ENCODE assay signal across 24 mouse cellular contexts in the genomic region with DNA sequence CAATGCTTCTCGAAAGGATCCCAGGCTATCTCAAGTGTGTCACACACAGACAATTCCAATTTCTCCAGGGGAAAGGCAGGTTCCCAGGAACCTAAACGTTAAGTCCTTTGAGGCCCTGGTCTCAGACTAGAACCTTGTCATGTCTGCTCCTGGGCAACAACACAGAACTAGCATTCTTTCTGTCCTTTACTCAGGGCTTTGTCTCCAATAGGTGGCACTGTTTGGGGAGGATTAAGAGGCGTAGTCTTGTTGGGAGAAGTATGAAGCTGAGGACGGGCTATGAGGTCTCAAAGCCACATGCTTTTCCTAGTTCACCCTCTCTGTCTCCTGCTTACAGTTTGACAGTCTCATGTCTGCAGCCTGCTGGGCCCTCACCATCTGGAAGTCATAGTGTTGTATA. TPM values are rescaled to one million over a fixed set of nuclear protein-coding genes. Genes with fewer than 3 reads are reported as not detected.
DNase-seq lines count a peak whose midpoint lies in the region; ATAC-seq and TF ChIP-seq lines count a peak whose summit lies in the region.
"Had no signal": no experiment of that assay in that cellular context is flagged by ENCODE, and none has a peak within 500 bp of the region (broad histone marks: within the 10 kb centered on the region; RNA-seq: fewer than 3 reads in every experiment).

No protein-coding gene starts in this region.

- peaks cover 5% of the 10 kb centered on the region for H3K4me1 ChIP-seq in heart, postnatal 0 days (ENCODE audit: control insufficient read depth, insufficient read depth)
- peaks cover 0 to 1% of the 10 kb centered on the region in 2 experiments; a peak in 1 of 4 replicates for H3K4me1 ChIP-seq in liver, embryonic 14.5 days (replicated peaks; ENCODE audit: control insufficient read depth in 2 of 2, insufficient read depth in 2 of 2, low read length in 1 of 2)
- H3K4me1 ChIP-seq in MEL (ENCODE audit: control insufficient read depth in 1 of 2, insufficient read depth in 2 of 2, low read length in 2 of 2): no peaks in the 10 kb centered on the region

- no peak for TF ChIP-seq EP300 in heart, postnatal 0 days (IDR thresholded peaks at IDR 0.05; ENCODE audit: low read depth)
- no peak for TF ChIP-seq EP300 in liver, embryonic 14.5 days (IDR thresholded peaks at IDR 0.05; ENCODE audit: low read depth)
- no peak for TF ChIP-seq EP300 in MEL (IDR thresholded peaks at IDR 0.05; ENCODE audit: low read depth in 1 of 2, low read length in 2 of 2)

- H3K9ac ChIP-seq in heart, postnatal 0 days (replicated peaks; ENCODE audit: low read depth, low read length): no peak overlapping the region
- no peak overlapping the region for H3K9ac ChIP-seq in liver, embryonic 14.5 days (replicated peaks)
- no peak overlapping the region for H3K9ac ChIP-seq in MEL (ENCODE audit: control insufficient read depth, low read depth, low read length, poor library complexity, severe bottlenecking)
- H3K9ac ChIP-seq: embryonic facial prominence, embryonic 13.5 days; heart, embryonic 12.5 days; limb, embryonic 15.5 days had no signal

- no peak; the same call in 1 of the 2 replicates for TF ChIP-seq RAD21 in MEL (IDR thresholded peaks at IDR 0.05; ENCODE audit: low read depth, low read length)

- H3K27ac ChIP-seq in heart, postnatal 0 days (ENCODE audit: low read depth): no peak overlapping the region
- H3K27ac ChIP-seq in liver, embryonic 14.5 days: no peak overlapping the region
- H3K27ac ChIP-seq in MEL (ENCODE audit: control insufficient read depth, low read depth, low read length): no peak overlapping the region
- H3K27ac ChIP-seq: embryonic facial prominence, embryonic 13.5 days; hindbrain, postnatal 0 days; limb, embryonic 10.5 days; limb, embryonic 15.5 days had no signal

- TF ChIP-seq POLR2A in MEL (IDR thresholded peaks at IDR 0.05; ENCODE audit: control insufficient read depth in 1 of 2, insufficient read depth in 1 of 2, low read depth in 1 of 2, low read length in 2 of 2, poor library complexity in 1 of 2): no peak

- no peak for TF ChIP-seq CTCF in heart, postnatal 0 days (IDR thresholded peaks at IDR 0.05; ENCODE audit: low read depth)
- peak; percentile 25; the same call in 1 of the 2 replicates for TF ChIP-seq CTCF in liver, embryonic 14.5 days (IDR thresholded peaks at IDR 0.05; ENCODE audit: low read depth)
- TF ChIP-seq CTCF in MEL (IDR thresholded peaks at IDR 0.05 in 2 of 3, conservative IDR thresholded peaks at IDR 0.05 in 1 of 3; ENCODE audit: control insufficient read depth in 1 of 3, insufficient read depth in 1 of 3, low read depth in 2 of 3, low read length in 3 of 3, poor library complexity in 1 of 3, severe bottlenecking in 1 of 3): peak in 2 of 3 experiments; percentile 8 to 12; a peak in 1 of 6 replicates

- peak; percentile 4 for DNase-seq in heart, postnatal 0 days (ENCODE audit: low spot score)
- no peak for DNase-seq in heart, adult 18-20 months
- no peak for DNase-seq in liver, embryonic 14.5 days (ENCODE audit: low read depth in 3 of 3, low spot score in 3 of 3)
- no peak for DNase-seq in liver
- peak; percentile 33 for DNase-seq in 3T3-L1 (ENCODE audit: low read depth, low spot score)
- DNase-seq in MEL (ENCODE audit: low read depth, low spot score): no peak
- no peak for DNase-seq in cerebellum, adult 18-20 months
- no peak for DNase-seq in natural killer cell, adult 2 months (ENCODE audit: low spot score in 2 of 2)
- DNase-seq: adrenal gland, postnatal 25 days; B cell, adult 2 months; cerebellum, adult 11-12 months; cerebellum, postnatal 10 days; gastrocnemius, postnatal 10 days; heart, postnatal 10 days; kidney, postnatal 25 days; lung, postnatal 14 days had no signal

- ATAC-seq in heart, postnatal 0 days (ENCODE audit: insufficient read depth, low read depth): no peak
- no peak for ATAC-seq in liver, embryonic 14.5 days (ENCODE audit: insufficient read depth)
- ATAC-seq: forebrain, embryonic 16.5 days; hindbrain, postnatal 0 days; intestine, embryonic 16.5 days had no signal

- H3K36me3 ChIP-seq in heart, postnatal 0 days (replicated peaks; ENCODE audit: control insufficient read depth, insufficient read depth, low read length): peaks cover 83% of the 10 kb centered on the region
- peaks cover 42% of the 10 kb centered on the region for H3K36me3 ChIP-seq in liver, embryonic 14.5 days (replicated peaks; ENCODE audit: control insufficient read depth, insufficient read depth, low read depth)
- H3K36me3 ChIP-seq in MEL (ENCODE audit: control insufficient read depth in 1 of 2, insufficient read depth in 2 of 2, low read length in 2 of 2): peaks cover 0 to 7% of the 10 kb centered on the region in 2 experiments; a peak in 3 of 4 replicates

- no peaks in the 10 kb centered on the region for H3K27me3 ChIP-seq in heart, postnatal 0 days (ENCODE audit: control insufficient read depth, insufficient read depth, low read length)
- H3K27me3 ChIP-seq in liver, embryonic 14.5 days (ENCODE audit: control insufficient read depth, insufficient read depth, low read length): no peaks in the 10 kb centered on the region
- H3K27me3 ChIP-seq in MEL (ENCODE audit: control insufficient read depth in 1 of 2, insufficient read depth in 2 of 2, low read length in 2 of 2): no peaks in the 10 kb centered on the region
- H3K27me3 ChIP-seq: embryonic facial prominence, embryonic 13.5 days; heart, embryonic 12.5 days; limb, embryonic 15.5 days had no signal

- no peak overlapping the region for H3K4me3 ChIP-seq in heart, postnatal 0 days (ENCODE audit: low read depth, low read length)
- no peak overlapping the region for H3K4me3 ChIP-seq in liver, embryonic 14.5 days (ENCODE audit: insufficient read depth in 1 of 2, low read depth in 2 of 2, low read length in 2 of 2)
- H3K4me3 ChIP-seq in MEL (ENCODE audit: control insufficient read depth in 1 of 2, insufficient read depth in 1 of 2, low read depth in 2 of 2, low read length in 2 of 2): no peak overlapping the region
- H3K4me3 ChIP-seq: embryonic facial prominence, embryonic 13.5 days; heart, embryonic 12.5 days; limb, embryonic 10.5 days; limb, embryonic 15.5 days had no signal

- H3K9me3 ChIP-seq in heart, postnatal 0 days (replicated peaks; ENCODE audit: control insufficient read depth, low read length): no peaks in the 10 kb centered on the region
- no peaks in the 10 kb centered on the region for H3K9me3 ChIP-seq in liver, embryonic 14.5 days (ENCODE audit: control insufficient read depth, low read length)
- H3K9me3 ChIP-seq in MEL (replicated peaks; ENCODE audit: insufficient read depth, low read length): no peaks in the 10 kb centered on the region
- H3K9me3 ChIP-seq: embryonic facial prominence, embryonic 13.5 days; heart, embryonic 12.5 days; limb, embryonic 10.5 days; limb, embryonic 15.5 days had no signal

- no peaks in the 10 kb centered on the region for H3K79me2 ChIP-seq in MEL (ENCODE audit: control insufficient read depth, insufficient read depth, low read length, poor library complexity)

- no peak overlapping the region for H3K4me2 ChIP-seq in heart, postnatal 0 days (ENCODE audit: low read depth, low read length)
- H3K4me2 ChIP-seq in liver, embryonic 14.5 days (ENCODE audit: low read depth): no peak overlapping the region
- H3K4me2 ChIP-seq: embryonic facial prominence, embryonic 13.5 days; heart, embryonic 12.5 days; limb, embryonic 15.5 days; midbrain, embryonic 11.5 days had no signal

- 85% methylated on average over 4 of the region's 4 CpGs for WGBS in heart, postnatal 0 days
- WGBS in liver, embryonic 14.5 days (ENCODE audit: insufficient replicate concordance): 80% methylated on average over 4 of the region's 4 CpGs

TF ChIP-seq in MEL, 35 proteins besides CTCF, POLR2A, EP300 and RAD21:
- TF ChIP-seq SMC3 (IDR thresholded peaks at IDR 0.05; ENCODE audit: low read depth, low read length): 0 out of 2 replicates have a peak, but pooled peaks have one; percentile 15
- TF ChIP-seq ZC3H11A (IDR thresholded peaks at IDR 0.05; ENCODE audit: low read depth, low read length): no peak

RNA-seq across cellular contexts. Expression of a gene that starts 6.5 kb away (rescaled TPM):
- 5.4 and 7.8 TPM in 2 replicates for total RNA-seq in heart, postnatal 0 days (2014; rRNA removed; ENCODE audit: low replicate concordance)
- 5.8 and 6.8 TPM in 2 replicates for polyA plus RNA-seq in heart, postnatal 0 days (2015; fragmentation: Nextera tagmentation; extraction: Ambion mirVana)
- total RNA-seq in heart, adult 18-20 months (2021): 1 to 10 TPM; 2.6 to 3.0 TPM
- 1.6 and 2.3 TPM in 2 replicates for polyA plus RNA-seq in liver, embryonic 14.5 days (2012; rRNA removed)
- 2.8 and 2.9 TPM in 2 replicates for polyA plus RNA-seq in liver, embryonic 14.5 days (2014; fragmentation: Nextera tagmentation; extraction: Ambion mirVana)
- 2.1 and 3.3 TPM in 2 replicates for total RNA-seq in MEL (2012; rRNA removed)
- 1 to 10 TPM in 1 of 2 experiments, not detected in 1; 1.7 TPM for polyA plus RNA-seq in MEL (2012; ENCODE audit: insufficient read depth in 1 of 2, insufficient read length in 2 of 2, low read depth in 1 of 2, low replicate concordance in 2 of 2, missing spikeins in 1 of 2)

RNA-seq across cellular contexts. Expression of a gene that starts 23.9 kb away (rescaled TPM):
- 126 and 370 TPM in 2 replicates for total RNA-seq in heart, postnatal 0 days (2014; rRNA removed; ENCODE audit: low replicate concordance)
- 755 and 772 TPM in 2 replicates for polyA plus RNA-seq in heart, postnatal 0 days (2015; fragmentation: Nextera tagmentation; extraction: Ambion mirVana)
- 100 to 1,000 TPM; 252 to 253 TPM for total RNA-seq in heart, adult 18-20 months (2021)
- 35.8 and 76.4 TPM in 2 replicates for polyA plus RNA-seq in liver, embryonic 14.5 days (2012; rRNA removed)
- polyA plus RNA-seq in liver, embryonic 14.5 days (2014; fragmentation: Nextera tagmentation; extraction: Ambion mirVana): 187 and 221 TPM in 2 replicates
- total RNA-seq in MEL (2012; rRNA removed): 111 and 120 TPM in 2 replicates
- 100 to 1,000 TPM in 1 of 2 experiments, not detected in 1; 129 TPM for polyA plus RNA-seq in MEL (2012; ENCODE audit: insufficient read depth in 1 of 2, insufficient read length in 2 of 2, low read depth in 1 of 2, low replicate concordance in 2 of 2, missing spikeins in 1 of 2)

RNA-seq across cellular contexts. Expression of a gene that starts 23.9 kb away (rescaled TPM):
- total RNA-seq in heart, postnatal 0 days (2014; rRNA removed; ENCODE audit: low replicate concordance): 20.9 and 28.4 TPM in 2 replicates
- 79.2 and 82.6 TPM in 2 replicates for polyA plus RNA-seq in heart, postnatal 0 days (2015; fragmentation: Nextera tagmentation; extraction: Ambion mirVana)
- 10 to 100 TPM; 30.3 to 36.8 TPM for total RNA-seq in heart, adult 18-20 months (2021)
- 19.1 and 52.5 TPM in 2 replicates for polyA plus RNA-seq in liver, embryonic 14.5 days (2012; rRNA removed)
- polyA plus RNA-seq in liver, embryonic 14.5 days (2014; fragmentation: Nextera tagmentation; extraction: Ambion mirVana): 44.0 and 46.0 TPM in 2 replicates
- total RNA-seq in MEL (2012; rRNA removed): 183 and 203 TPM in 2 replicates
- 10 to 100 TPM in 1 of 2 experiments, not detected in 1; 98.3 TPM for polyA plus RNA-seq in MEL (2012; ENCODE audit: insufficient read depth in 1 of 2, insufficient read length in 2 of 2, low read depth in 1 of 2, low replicate concordance in 2 of 2, missing spikeins in 1 of 2)

Comparison
In these comparisons a context has a peak if more than half of its experiments do, and no peak if none do; other contexts are left out.
1. DNase-seq: peak in heart, postnatal 0 days (single experiment) and 3T3-L1 (single experiment); none in heart, adult 18-20 months (0 of 2), liver, embryonic 14.5 days (0 of 3), liver (single experiment), MEL (single experiment), cerebellum, adult 18-20 months (0 of 2) and natural killer cell, adult 2 months (0 of 2).